Mouse (Mus musculus) MEL (cell line): ENCODE data around the gene Wdr91. TPM values are rescaled to one million over a fixed set of nuclear protein-coding genes. Genes with fewer than 3 reads are reported as not detected.

Experiments used
- DNase-seq: peaks from one replicate; pipeline ENCODE4 v3.0.0; 2011; ENCODE audit warnings: low read depth, low spot score
- H3K27ac ChIP-seq: 2 replicates; pipeline ENCODE4 v1.5.1; 2012; ENCODE audit warnings: low read depth, mild to moderate bottlenecking, control low read depth, low read length, moderate library complexity; ENCODE audit not compliant: control insufficient read depth
- H3K27me3 ChIP-seq, 2 experiments: fragments of 150-350 bp in 1 of 2; sonication (generic) in 1 of 2; 2 replicates each; pipeline ENCODE4 v1.6.1; 2012; ENCODE audit warnings: low read length in 2 of 2, mild to moderate bottlenecking in 2 of 2, improper control_type of control experiment in 1 of 2, moderate library complexity in 1 of 2; ENCODE audit not compliant: insufficient read depth in 2 of 2, control insufficient read depth in 1 of 2
- H3K36me3 ChIP-seq, 2 experiments: 2 replicates each; pipeline ENCODE4 v1.6.1; 2012 to 2014; ENCODE audit warnings: low read length in 2 of 2, improper control_type of control experiment in 1 of 2, inconsistent platforms in 1 of 2, mild to moderate bottlenecking in 1 of 2; ENCODE audit not compliant: insufficient read depth in 2 of 2, control insufficient read depth in 1 of 2
- H3K4me1 ChIP-seq, 2 experiments: fragments of 150-350 bp in 1 of 2; sonication (generic) in 1 of 2; 2 replicates each; pipeline ENCODE4 v1.6.1; 2012; ENCODE audit warnings: low read length in 2 of 2, improper control_type of control experiment in 1 of 2, mild to moderate bottlenecking in 1 of 2; ENCODE audit not compliant: insufficient read depth in 2 of 2, control insufficient read depth in 1 of 2
- H3K4me3 ChIP-seq, 2 experiments: fragments of 150-350 bp in 1 of 2; sonication (generic) in 1 of 2; 2 replicates each; pipeline ENCODE4 v1.5.1; 2012; ENCODE audit warnings: low read depth in 2 of 2, low read length in 2 of 2, mild to moderate bottlenecking in 2 of 2, moderate library complexity in 2 of 2, control low read depth in 1 of 2, improper control_type of control experiment in 1 of 2; ENCODE audit not compliant: control insufficient read depth in 1 of 2, insufficient read depth in 1 of 2
- H3K79me2 ChIP-seq: 2 replicates; pipeline ENCODE4 v1.6.1; 2012; ENCODE audit warnings: mild to moderate bottlenecking, low read length, moderate library complexity; ENCODE audit not compliant: control insufficient read depth, poor library complexity, insufficient read depth
- H3K9ac ChIP-seq: 2 replicates; pipeline ENCODE4 v1.6.1; 2012; ENCODE audit warnings: low read depth, mild to moderate bottlenecking, control low read depth, low read length, moderate library complexity; ENCODE audit not compliant: control insufficient read depth, poor library complexity, severe bottlenecking
- H3K9me3 ChIP-seq: fragments of 150-350 bp; sonication (generic); replicated peaks from 2 replicates; pipeline ENCODE4 v1.6.1; 2012; ENCODE audit warnings: mild to moderate bottlenecking, low read length, improper control_type of control experiment, moderate library complexity; ENCODE audit not compliant: insufficient read depth
- CHD1 ChIP-seq: IDR thresholded peaks from 2 replicates; pipeline ENCODE4 v1.6.1; 2012; ENCODE audit warnings: low read depth, mild to moderate bottlenecking, inconsistent platforms, low read length, improper control_type of control experiment
- E2F4 ChIP-seq: IDR thresholded peaks from 2 replicates; pipeline ENCODE4 v1.6.1; 2011; ENCODE audit warnings: low read depth, low read length, improper control_type of control experiment, borderline replicate concordance
- ELF1 ChIP-seq: IDR thresholded peaks from 2 replicates; pipeline ENCODE4 v1.6.1; 2014; ENCODE audit warnings: low read depth, mild to moderate bottlenecking, inconsistent platforms, low read length, improper control_type of control experiment, moderate library complexity
- GABPA ChIP-seq: IDR thresholded peaks from 2 replicates; pipeline ENCODE4 v1.6.1; 2012; ENCODE audit warnings: low read depth, mild to moderate bottlenecking, inconsistent platforms, low read length, improper control_type of control experiment, moderate library complexity
- MAZ ChIP-seq: IDR thresholded peaks from 2 replicates; pipeline ENCODE4 v1.6.1; 2012; ENCODE audit warnings: low read depth, mild to moderate bottlenecking, inconsistent platforms, low read length, improper control_type of control experiment
- MEF2A ChIP-seq: IDR thresholded peaks from 2 replicates; pipeline ENCODE4 v1.6.1; 2014; ENCODE audit warnings: low read depth, mild to moderate bottlenecking, inconsistent platforms, low read length, improper control_type of control experiment; ENCODE audit not compliant: poor library complexity, insufficient replicate concordance, severe bottlenecking; ENCODE audit errors: extremely low read depth
- MYC ChIP-seq: IDR thresholded peaks from 2 replicates; pipeline ENCODE4 v1.6.1; 2011; ENCODE audit warnings: low read depth, mild to moderate bottlenecking, low read length, improper control_type of control experiment, moderate library complexity
- NRF1 ChIP-seq: IDR thresholded peaks from 2 replicates; pipeline ENCODE4 v1.6.1; 2014; ENCODE audit warnings: low read depth, mild to moderate bottlenecking, inconsistent platforms, low read length, improper control_type of control experiment, moderate library complexity; ENCODE audit not compliant: poor library complexity, insufficient read depth, severe bottlenecking
- POLR2AphosphoS5 ChIP-seq: IDR thresholded peaks from 2 replicates; pipeline ENCODE4 v1.6.1; 2012; ENCODE audit warnings: low read depth, borderline replicate concordance, mild to moderate bottlenecking, inconsistent platforms, low read length, moderate library complexity, mixed read lengths
- RCOR1 ChIP-seq: IDR thresholded peaks from 2 replicates; pipeline ENCODE4 v1.6.1; 2012; ENCODE audit warnings: low read depth, mild to moderate bottlenecking, inconsistent platforms, low read length, improper control_type of control experiment
- SIN3A ChIP-seq: IDR thresholded peaks from 2 replicates; pipeline ENCODE4 v1.6.1; 2012; ENCODE audit warnings: low read length, improper control_type of control experiment, inconsistent platforms
- USF1 ChIP-seq: IDR thresholded peaks from 2 replicates; pipeline ENCODE4 v1.6.1; 2014; ENCODE audit warnings: low read depth, mild to moderate bottlenecking, inconsistent platforms, low read length, improper control_type of control experiment, moderate library complexity
- ZNF384 ChIP-seq: IDR thresholded peaks from 2 replicates; pipeline ENCODE4 v1.6.1; 2012; ENCODE audit warnings: low read depth, mild to moderate bottlenecking, inconsistent platforms, low read length, improper control_type of control experiment
- polyA plus RNA-seq, 2 experiments: library from polyadenylated mRNA; stranded (reverse) in 1 of 2; unstranded in 1 of 2; fragments of >175 nt in 1 of 2; fragments of >200 nt in 1 of 2; gene quantifications; 2 replicates each; pipeline versions ENCODE4 v1.2.1 to v1.2.4; 2012; ENCODE audit warnings: low replicate concordance in 2 of 2, low read depth in 1 of 2; ENCODE audit not compliant: insufficient read length in 2 of 2, insufficient read depth in 1 of 2, missing spikeins in 1 of 2
- total RNA-seq: library from RNA; depleted of rRNA; stranded (reverse); fragments of 300-350 nt; gene quantifications from 2 replicates; pipeline ENCODE4 v1.2.3, GENCODE M21; 2012

Wdr91 gene
- total and polyA plus RNA-seq, 3 experiments, result 11.7 to 24.1 TPM; not detected in 1

- Histone ChIP-seq H3K4me1 (peaks cover 2 to 41% of the 10 kb centered on the region in 2 experiments), H3K4me3 (no peak overlapping the region), H3K27me3 (no peaks in the 10 kb centered on the region), H3K9ac (no peak overlapping the region), H3K9me3 (no peaks in the 10 kb centered on the region), H3K36me3 (peaks cover 0 to 32% of the 10 kb centered on the region in 2 experiments; a peak in 3 of 4 replicates), H3K27ac (no peak overlapping the region), H3K79me2 (no peaks in the 10 kb centered on the region; the same call in 1 of the 2 replicates)
- no peak for DNase-seq
- TF ChIP-seq RCOR1, result no peak
- TF ChIP-seq GABPA, result no peak
- TF ChIP-seq MAZ, result no peak
- no peak for TF ChIP-seq SIN3A
These were observed 6.3 kb downstream of the Wdr91 start for GRCm38 (mm10) chr6:34904361-34904760.

- Histone ChIP-seq H3K9ac (no peak overlapping the region), H3K4me3 (no peak overlapping the region), H3K27ac (no peak overlapping the region), H3K27me3 (no peaks in the 10 kb centered on the region), H3K36me3 (peaks cover 0 to 31% of the 10 kb centered on the region in 2 experiments; a peak in 3 of 4 replicates), H3K79me2 (no peaks in the 10 kb centered on the region; the same call in 1 of the 2 replicates), H3K9me3 (no peaks in the 10 kb centered on the region), H3K4me1 (peaks cover 4 to 41% of the 10 kb centered on the region in 2 experiments)
- TF ChIP-seq SIN3A (no peak), ELF1 (no peak), CHD1 (no peak), ZNF384 (no peak), NRF1 (no peak)
- no peak for DNase-seq
These were observed 6.8 kb downstream of the Wdr91 start for GRCm38 (mm10) chr6:34903851-34904250.

GRCm38 (mm10) chr6:34903441-34903840, 7.2 kb downstream of the Wdr91 start:
- H3K9ac ChIP-seq, result no peak overlapping the region
- peaks cover 4 to 41% of the 10 kb centered on the region in 2 experiments for H3K4me1 ChIP-seq
- H3K79me2 ChIP-seq, result no peaks in the 10 kb centered on the region; the same call in 1 of the 2 replicates
- DNase-seq, result peak; percentile 31
- no peak overlapping the region for H3K4me3 ChIP-seq
- no peaks in the 10 kb centered on the region for H3K9me3 ChIP-seq
- no peaks in the 10 kb centered on the region for H3K27me3 ChIP-seq
- TF ChIP-seq E2F4, result no peak
- TF ChIP-seq MYC, result no peak
- TF ChIP-seq MEF2A, result no peak
- TF ChIP-seq POLR2AphosphoS5, result no peak
- TF ChIP-seq USF1, result no peak
- H3K36me3 ChIP-seq, result peaks cover 0 to 31% of the 10 kb centered on the region in 2 experiments; a peak in 3 of 4 replicates
- H3K27ac ChIP-seq, result no peak overlapping the region
